In the genomic region with DNA sequence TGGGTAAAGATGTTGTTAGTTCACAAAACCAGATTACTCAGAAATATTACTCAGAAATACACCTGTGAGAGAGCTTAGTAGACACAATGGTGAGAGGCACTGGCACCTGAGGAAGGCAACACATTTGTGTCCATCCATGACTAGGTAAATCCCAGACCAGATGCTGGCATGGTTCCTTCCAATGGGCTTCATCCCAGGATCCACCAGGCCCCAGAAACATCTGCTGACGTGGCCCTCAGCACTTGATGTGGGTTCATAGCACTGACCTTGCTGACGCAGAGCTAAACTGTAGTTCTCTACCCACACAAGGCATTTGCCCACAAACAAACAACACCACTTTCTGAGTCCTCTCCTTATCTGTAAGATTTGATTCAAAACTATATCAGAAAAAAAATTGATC, we compare ENCODE assay signal across 21 mouse cellular contexts. TPM values are rescaled to one million over a fixed set of nuclear protein-coding genes. Genes with fewer than 3 reads are reported as not detected.
"Had no signal": no experiment of that assay in that cellular context is flagged by ENCODE, and none has a peak within 500 bp of the region (broad histone marks: within the 10 kb centered on the region; RNA-seq: fewer than 3 reads in every experiment).

No protein-coding gene starts in this region.

- H3K4me3 ChIP-seq: left cerebral cortex, adult 2 months; limb, embryonic 15.5 days; liver, embryonic 13.5 days; lung, embryonic 15.5 days; megakaryocyte, embryonic 14.5 days; midbrain, embryonic 15.5 days; neural tube, embryonic 12.5 days; stomach, embryonic 15.5 days had no signal

- ATAC-seq: intestine, embryonic 16.5 days; liver, postnatal 0 days; midbrain, embryonic 15.5 days had no signal

- H3K4me2 ChIP-seq: limb, embryonic 15.5 days; liver, embryonic 13.5 days; lung, embryonic 15.5 days; midbrain, embryonic 11.5 days; midbrain, embryonic 15.5 days; neural tube, embryonic 12.5 days; stomach, embryonic 15.5 days had no signal

- H3K27me3 ChIP-seq: limb, embryonic 15.5 days; liver, embryonic 13.5 days; lung, embryonic 15.5 days; midbrain, embryonic 15.5 days; neural tube, embryonic 12.5 days; stomach, embryonic 15.5 days had no signal

- H3K36me3 ChIP-seq: limb, embryonic 15.5 days; lung, embryonic 15.5 days; midbrain, embryonic 15.5 days had no signal

- DNase-seq: liver, embryonic 13.5 days; liver, postnatal 0 days; lung, postnatal 14 days; retina, postnatal 1 day; right cerebral cortex, postnatal 4 days; thymus, adult 2 months; thymus, postnatal 25 days had no signal

- H3K9me3 ChIP-seq: limb, embryonic 15.5 days; liver, embryonic 13.5 days; lung, embryonic 15.5 days; midbrain, embryonic 15.5 days; stomach, embryonic 15.5 days had no signal

- H3K27ac ChIP-seq: left cerebral cortex, adult 2 months; limb, embryonic 15.5 days; liver, embryonic 13.5 days; lung, embryonic 15.5 days; macrophage; midbrain, embryonic 15.5 days; neural tube, embryonic 12.5 days; stomach, embryonic 15.5 days had no signal

- H3K4me1 ChIP-seq: limb, embryonic 15.5 days; lung, embryonic 15.5 days; stomach, embryonic 15.5 days had no signal

- H3K9ac ChIP-seq: limb, embryonic 15.5 days; liver, embryonic 13.5 days; liver, postnatal 0 days; lung, embryonic 15.5 days; midbrain, embryonic 15.5 days; neural tube, embryonic 12.5 days; stomach, embryonic 15.5 days had no signal

RNA-seq across cellular contexts. Expression of a gene that starts 34.3 kb away (rescaled TPM):
- polyA plus RNA-seq: intestine, embryonic 16.5 days; limb, embryonic 11.5 days; limb, embryonic 15.5 days; liver, embryonic 13.5 days; liver, postnatal 0 days; lung, embryonic 15.5 days; macrophage; spleen, adult 2 months; stomach, embryonic 15.5 days; testis, adult 2 months; thymus, adult 2 months; urinary bladder, adult 2 months had no signal
